Mouse (Mus musculus): Measurements from ENCODE around the gene Rara.
"Not testable (repeated sequence)": the region's sequence is repeated elsewhere in the genome, so short reads cannot be mapped to it uniquely, and the experiment has no call there.

Rara gene

GRCm38 (mm10) chr11:98981997-98982772 is 54.6 kb downstream of the Rara start:
- in situ Hi-C loops (cut with MboI, MseI) = no loop called here

GRCm38 (mm10) chr11:98982773-98983133 is 55.1 kb downstream of the Rara start, which contains the start of gene Gjd3:
Gene Gjd3 (minus strand): TSS chr11:98983016.
- in situ Hi-C loops (cut with MboI, MseI) = no loop called here

GRCm38 (mm10) chr11:98983551-98983950 is 55.9 kb downstream of the Rara start:
- in situ Hi-C loops (cut with MboI, MseI) = no loop called here

- in situ Hi-C loops (cut with MboI, MseI) = no loop called here
Observed at GRCm38 (mm10) chr11:98985542-98985941, 57.9 kb downstream of the Rara start.

GRCm38 (mm10) chr11:98988260-98988659 is 60.6 kb downstream of the Rara start:
- in situ Hi-C loops (cut with MboI, MseI) = not testable (repeated sequence)

- in situ Hi-C loops (cut with MboI, MseI) = loop anchor here in 1 of 2 experiments (10.0 kb wide), 1 partner anchor 1514 kb away; no protein-coding TSS in a partner anchor
Observed at GRCm38 (mm10) chr11:98990866-98991265, 63.2 kb downstream of the Rara start.

- in situ Hi-C loops (cut with MboI, MseI) = loop anchor here in 1 of 2 experiments (10.0 kb wide), 1 partner anchor 1509 kb away; no protein-coding TSS in a partner anchor
Observed at GRCm38 (mm10) chr11:98995987-98996386, 68.4 kb downstream of the Rara start.

GRCm38 (mm10) chr11:98997659-98998058 is 70.0 kb downstream of the Rara start:
- in situ Hi-C loops (cut with MboI, MseI) = loop anchor here in 1 of 2 experiments (10.0 kb wide), 1 partner anchor 1507 kb away; no protein-coding TSS in a partner anchor

GRCm38 (mm10) chr11:98998776-98999175 is 71.2 kb downstream of the Rara start:
- in situ Hi-C loops (cut with MboI, MseI) = loop anchor here in 1 of 2 experiments (10.0 kb wide), 1 partner anchor 1506 kb away; no protein-coding TSS in a partner anchor

- in situ Hi-C loops (cut with MboI, MseI) = loop anchor here in 1 of 2 experiments (10.0 kb wide), 1 partner anchor 1506 kb away; no protein-coding TSS in a partner anchor
Observed at GRCm38 (mm10) chr11:98999243-98999642, 71.6 kb downstream of the Rara start.

GRCm38 (mm10) chr11:99006788-99007187 is 79.2 kb downstream of the Rara start:
- in situ Hi-C loops (cut with MboI, MseI) = loop anchor here (5.0 to 25.0 kb wide), 6 partner anchors 184 to 1844 kb away; partner anchors contain the start of genes Cdk12 (in 1 of the 2) and Tbkbp1 (in 1 of the 2)

- in situ Hi-C loops (cut with MboI, MseI) = loop anchor here (25.0 kb wide), 2 partner anchors 798 to 1848 kb away; partner anchors contain the start of genes Cdk12 (in 1 of the 2) and Tbkbp1 (in 1 of the 2)
Observed at GRCm38 (mm10) chr11:99010124-99010523, 82.5 kb downstream of the Rara start.

- in situ Hi-C loops (cut with MboI, MseI) = loop anchor here (25.0 kb wide), 2 partner anchors 798 to 1848 kb away; partner anchors contain the start of genes Cdk12 (in 1 of the 2) and Tbkbp1 (in 1 of the 2)
Observed at GRCm38 (mm10) chr11:99010706-99011105, 83.1 kb downstream of the Rara start.

GRCm38 (mm10) chr11:99013856-99014255 is 86.2 kb downstream of the Rara start:
- in situ Hi-C loops (cut with MboI, MseI) = loop anchor here (25.0 kb wide), 2 partner anchors 802 to 1852 kb away; partner anchors contain the start of genes Cdk12 (in 1 of the 2) and Tbkbp1 (in 1 of the 2)

- in situ Hi-C loops (cut with MboI, MseI) = loop anchor here (5.0 to 25.0 kb wide), 3 partner anchors 127 to 1858 kb away; partner anchors contain the start of genes Cdk12 (in 1 of the 2) and Tbkbp1 (in 1 of the 2)
Observed at GRCm38 (mm10) chr11:99019844-99020243, 92.2 kb downstream of the Rara start.

- in situ Hi-C loops (cut with MboI, MseI) = loop anchor here (5.0 to 25.0 kb wide), 3 partner anchors 125 to 1860 kb away; partner anchors contain the start of genes Cdk12 (in 1 of the 2) and Tbkbp1 (in 1 of the 2)
Observed at GRCm38 (mm10) chr11:99022384-99022933, 94.8 kb downstream of the Rara start.

- in situ Hi-C loops (cut with MboI, MseI) = loop anchor here (5.0 to 25.0 kb wide), 3 partner anchors 124 to 1861 kb away; partner anchors contain the start of genes Cdk12 (in 1 of the 2) and Tbkbp1 (in 1 of the 2)
Observed at GRCm38 (mm10) chr11:99023094-99023493, 95.5 kb downstream of the Rara start.

GRCm38 (mm10) chr11:99023500-99024467 is 96.2 kb downstream of the Rara start, which contains the start of gene Top2a:
Gene Top2a (minus strand): TSS chr11:99024189.
- in situ Hi-C loops (cut with MboI, MseI) = loop anchor here (5.0 to 25.0 kb wide), 3 partner anchors 124 to 1861 kb away; partner anchors contain the start of genes Cdk12 (in 1 of the 2) and Tbkbp1 (in 1 of the 2)

Data from T-helper 17 cell (primary cell).